Mouse (Mus musculus): ENCODE measurements around the gene Wdsub1.

GRCm38 (mm10) chr2:59813457-59813856, 68.9 kb downstream of the Wdsub1 start:
- no peak for TF ChIP-seq CTCF (IDR thresholded peaks at IDR 0.05)
- TF ChIP-seq EP300 (IDR thresholded peaks at IDR 0.05): no peak

All from lung, postnatal 0 days (tissue).